Mouse (Mus musculus) ES-E14 (cell line): ENCODE measurements around the gene Draxin.

Experiments used
- HCFC1 ChIP-seq: IDR thresholded peaks from 2 replicates; pipeline ENCODE4 v1.6.1; 2012; ENCODE audit warnings: low read length, inconsistent platforms, borderline replicate concordance; ENCODE audit not compliant: insufficient read depth
- ZC3H11A ChIP-seq: IDR thresholded peaks from 2 replicates; pipeline ENCODE4 v1.6.1; 2012; ENCODE audit warnings: low read depth, mild to moderate bottlenecking, inconsistent platforms, low read length, borderline replicate concordance
- ZNF384 ChIP-seq: IDR thresholded peaks from 2 replicates; pipeline ENCODE4 v1.6.1; 2012; ENCODE audit warnings: low read depth, low read length, inconsistent platforms

DNA sequence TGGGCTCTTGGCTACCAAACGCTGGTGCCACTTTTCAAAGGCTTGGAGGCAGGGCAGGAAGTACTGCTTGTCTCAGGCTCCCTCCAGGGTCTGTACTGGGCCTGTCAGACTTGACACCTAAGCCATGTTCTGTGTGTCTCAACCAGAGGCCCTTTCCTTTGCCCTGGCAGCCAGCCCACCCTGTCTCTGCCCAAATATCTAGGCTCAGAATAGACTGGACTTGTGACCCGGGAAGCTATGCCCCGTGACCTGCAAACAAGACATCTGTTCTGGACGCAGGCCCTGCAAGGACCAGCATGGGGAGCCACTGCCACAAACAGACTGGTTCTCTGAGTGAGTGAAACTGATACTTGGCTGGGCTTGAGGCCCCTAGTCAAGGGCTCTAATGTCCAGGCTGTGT lies 73.7 kb downstream of the Draxin start:
- no peak for TF ChIP-seq ZNF384
- TF ChIP-seq ZC3H11A: no peak
- no peak for TF ChIP-seq HCFC1
